Mouse (Mus musculus): ENCODE data around the gene Snurf.

- TF ChIP-seq CTCF (IDR thresholded peaks at IDR 0.05; ENCODE audit: control insufficient read depth, insufficient read depth, low read length) (no peak), POLR2A (IDR thresholded peaks at IDR 0.05; ENCODE audit: borderline replicate concordance, control insufficient read depth, low read depth, low read length) (no peak)
Measured at GRCm38 (mm10) chr7:60004606-60005330, at the start of gene Snurf, which contains the start of gene Gm38393.

All from bone marrow, adult 2 months (tissue).